Mouse (Mus musculus) stomach, embryonic 14.5 days (tissue): ENCODE results near the gene Zfp1. TPM values are rescaled to one million over a fixed set of nuclear protein-coding genes. Genes with fewer than 3 reads are reported as not detected.

Experiments
- ATAC-seq: fragments of 200-750 bp; cut with Nextera tagmentation; 2 replicates; pipeline ENCODE4 v1.8.0; 2017; ENCODE audit warnings: low read depth, moderate TSS enrichment; ENCODE audit not compliant: insufficient number of reproducible peaks, insufficient read depth, low FRiP score
- H3K27ac ChIP-seq: fragments of 300-500 bp; sonication (generic); 2 replicates; pipeline ENCODE4 v1.5.1; 2014; ENCODE audit warnings: mild to moderate bottlenecking, low read length, moderate library complexity, mixed read lengths
- H3K27me3 ChIP-seq: fragments of 300-500 bp; sonication (generic); 2 replicates; pipeline ENCODE4 v1.6.1; 2014; ENCODE audit warnings: low read length, control low read depth, mixed read lengths; ENCODE audit not compliant: control insufficient read depth, insufficient read depth
- H3K36me3 ChIP-seq: fragments of 300-500 bp; sonication (generic); 2 replicates; pipeline ENCODE4 v1.6.1; 2014; ENCODE audit warnings: mild to moderate bottlenecking, control low read depth, low read length, moderate library complexity, mixed read lengths; ENCODE audit not compliant: control insufficient read depth, insufficient read depth
- H3K4me1 ChIP-seq: fragments of 300-500 bp; sonication (generic); 2 replicates; pipeline ENCODE4 v1.6.1; 2014; ENCODE audit warnings: low read length, control low read depth, mixed read lengths; ENCODE audit not compliant: control insufficient read depth, insufficient read depth
- H3K4me2 ChIP-seq: fragments of 300-500 bp; sonication (generic); replicated peaks from 2 replicates; pipeline ENCODE4 v1.6.1; 2014; ENCODE audit warnings: low read depth, low read length, control low read depth
- H3K4me3 ChIP-seq: fragments of 300-500 bp; sonication (generic); 2 replicates; pipeline ENCODE4 v1.5.1; 2014; ENCODE audit warnings: low read depth, low read length, control low read depth
- H3K9ac ChIP-seq: fragments of 300-500 bp; sonication (generic); replicated peaks from 2 replicates; pipeline ENCODE4 v1.6.1; 2014; ENCODE audit warnings: low read depth, mild to moderate bottlenecking, control low read depth, low read length, moderate library complexity, mixed read lengths
- H3K9me3 ChIP-seq: fragments of 300-500 bp; sonication (generic); 2 replicates; pipeline ENCODE4 v1.6.1; 2016; ENCODE audit warnings: low read depth, low read length, control low read depth; ENCODE audit not compliant: control insufficient read depth
- WGBS: fragments of 180-500 bp; shearing (Covaris S2); extraction: QIAGEN DNeasy Blood & Tissue Kit; methylation state at CpG from one replicate; pipeline ENCODE4 v1.1.7; 2014; 5-methylcytosine and 5-hydroxymethylcytosine counted together
- polyA plus RNA-seq: library from polyadenylated mRNA; unstranded; fragments of >200 nt; fragmentation: Nextera tagmentation; extraction: Ambion mirVana; gene quantifications from 2 replicates; pipeline ENCODE4 v1.2.1, GENCODE M21; 2014

Gene Zfp1
- polyA plus RNA-seq, 1 experiment from 2014 or later: 26.3 TPM

DNA sequence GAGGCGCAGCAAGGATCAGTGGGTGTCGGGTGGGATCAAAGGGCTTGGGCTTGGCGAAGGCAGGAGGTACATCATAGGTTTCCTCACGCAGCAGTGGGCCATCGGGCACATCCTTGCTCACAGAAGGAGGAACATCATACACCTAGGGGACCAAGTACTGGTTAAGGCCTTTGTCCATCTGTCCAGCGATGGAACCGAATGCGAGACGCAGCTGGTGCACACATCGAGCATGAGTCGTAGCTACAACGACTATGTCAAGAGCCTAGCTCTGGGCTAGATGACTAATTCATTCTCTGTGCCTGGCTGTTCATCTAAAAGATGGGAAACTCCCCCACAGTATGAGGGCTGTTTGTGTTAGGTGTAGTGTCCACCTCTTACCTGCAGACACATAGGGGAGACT, 71.1 kb downstream of the Zfp1 start:
- H3K4me3 ChIP-seq: no peak overlapping the region
- H3K27ac ChIP-seq: no peak overlapping the region
- H3K9me3 ChIP-seq: no peaks in the 10 kb centered on the region
- H3K27me3 ChIP-seq: no peaks in the 10 kb centered on the region
- H3K9ac ChIP-seq: no peak overlapping the region
- no peak for ATAC-seq
- H3K4me2 ChIP-seq: no peak overlapping the region
- peaks cover 55% of the 10 kb centered on the region for H3K36me3 ChIP-seq
- 95% methylated on average over 12 of the region's 12 CpGs for WGBS
- peaks cover 27% of the 10 kb centered on the region for H3K4me1 ChIP-seq

DNA sequence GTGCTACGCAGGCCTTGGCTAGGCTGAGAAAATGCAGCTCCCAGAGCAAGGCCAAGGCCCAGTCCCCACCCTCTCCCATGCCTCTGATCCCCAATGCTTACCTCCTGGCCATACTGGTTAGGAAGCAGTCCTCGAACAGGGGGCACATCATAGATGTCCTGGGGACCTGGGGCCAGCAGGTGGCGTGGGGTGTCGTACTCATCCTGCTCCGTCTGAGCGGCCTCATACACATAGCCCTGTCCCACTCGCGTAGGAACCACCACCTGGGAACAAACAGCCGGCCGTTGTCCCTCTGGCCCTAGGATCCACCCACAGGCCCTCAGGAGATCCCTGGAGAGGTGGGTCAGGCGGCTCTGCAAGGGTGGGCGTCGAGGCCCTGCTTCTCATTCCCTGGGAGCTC, 72.3 kb downstream of the Zfp1 start:
- no peak overlapping the region for H3K4me2 ChIP-seq
- H3K27me3 ChIP-seq: no peaks in the 10 kb centered on the region
- no peak overlapping the region for H3K9ac ChIP-seq
- H3K36me3 ChIP-seq: peaks cover 60% of the 10 kb centered on the region
- H3K4me1 ChIP-seq: peaks cover 27% of the 10 kb centered on the region
- H3K9me3 ChIP-seq: no peaks in the 10 kb centered on the region
- no peak overlapping the region for H3K4me3 ChIP-seq
- ATAC-seq: no peak
- no peak overlapping the region; the same call in 1 of the 2 replicates for H3K27ac ChIP-seq
- WGBS: 84% methylated on average over 13 of the region's 13 CpGs

DNA sequence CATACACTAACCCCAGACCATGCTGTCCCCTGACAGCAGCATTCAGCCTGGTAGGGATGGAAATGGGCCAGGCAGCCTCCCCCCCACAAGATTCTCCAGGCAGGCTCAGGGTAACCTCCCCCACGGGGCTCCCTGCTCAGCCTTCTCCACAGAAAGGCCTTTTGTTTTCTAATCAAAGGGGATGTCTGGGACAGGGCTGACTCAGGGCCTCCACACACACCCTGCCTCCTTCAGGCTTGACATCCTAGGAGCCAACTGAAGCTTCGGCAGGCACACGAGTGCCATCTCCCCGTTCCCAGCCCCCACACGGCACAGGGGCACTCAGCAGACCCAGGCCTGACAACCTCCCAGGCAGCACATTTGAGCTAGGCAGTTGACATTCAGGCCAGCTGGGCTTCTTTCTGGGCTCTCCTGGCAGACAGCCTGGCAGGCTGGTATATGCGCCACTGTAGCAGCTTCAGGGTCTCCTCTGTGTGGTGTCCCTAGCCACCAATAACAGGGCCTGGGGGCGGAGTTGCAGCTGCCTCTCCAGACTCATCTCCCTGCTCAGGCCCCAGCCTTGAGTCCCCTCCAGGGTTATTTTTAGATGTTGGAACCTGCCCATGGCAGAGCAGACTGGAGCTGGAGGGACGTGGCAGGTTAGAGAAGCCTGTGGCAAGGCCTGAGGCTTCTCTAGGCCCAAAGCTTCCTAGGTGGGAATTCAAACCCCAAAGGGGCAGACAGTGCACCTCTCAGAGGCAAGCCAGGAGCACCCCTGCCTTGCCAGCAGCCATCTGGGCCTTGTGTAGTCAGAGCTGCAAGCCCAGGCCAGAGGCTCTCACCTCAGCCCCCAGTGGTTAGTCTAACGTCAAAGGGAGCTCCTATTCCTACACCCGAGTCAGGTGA, 73.6 kb downstream of the Zfp1 start:
- no peak overlapping the region for H3K4me3 ChIP-seq
- H3K4me2 ChIP-seq: no peak overlapping the region

DNA sequence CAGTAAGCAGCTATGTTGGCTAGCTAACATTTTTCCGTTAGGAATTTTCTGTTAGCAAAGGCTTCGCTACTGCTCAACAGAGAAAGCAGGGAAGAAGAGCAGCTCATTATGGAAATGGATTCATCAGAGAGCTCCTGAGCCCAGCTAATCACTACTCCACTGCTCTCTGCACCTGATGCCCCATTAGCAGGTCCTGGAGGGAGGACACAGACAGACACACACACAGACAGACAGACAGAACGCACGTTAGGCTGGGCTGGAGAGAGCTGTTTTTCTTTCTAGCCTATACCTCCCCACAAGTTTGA, 74.2 kb downstream of the Zfp1 start:
- Histone ChIP-seq H3K27ac (peak overlapping the region; percentile 92), H3K9me3 (no peaks in the 10 kb centered on the region), H3K36me3 (peaks cover 48% of the 10 kb centered on the region), H3K4me2 (no peak overlapping the region), H3K9ac (no peak overlapping the region), H3K4me3 (no peak overlapping the region), H3K27me3 (no peaks in the 10 kb centered on the region), H3K4me1 (peaks cover 27% of the 10 kb centered on the region)
- WGBS: 84% methylated on average over 4 of the region's 4 CpGs
- ATAC-seq: no peak

More for the DNA sequence above, 73.6 kb downstream of the Zfp1 start:
- Histone ChIP-seq H3K4me1 (peaks cover 27% of the 10 kb centered on the region), H3K27me3 (no peaks in the 10 kb centered on the region), H3K9ac (peak overlapping the region; percentile 28; the same call in 1 of the 2 replicates), H3K36me3 (peaks cover 54% of the 10 kb centered on the region), H3K9me3 (no peaks in the 10 kb centered on the region), H3K27ac (peak overlapping the region; percentile 92)
- WGBS: 63% methylated on average over 10 of the region's 10 CpGs
- peak; percentile 37; the same call in 1 of the 2 replicates for ATAC-seq

DNA sequence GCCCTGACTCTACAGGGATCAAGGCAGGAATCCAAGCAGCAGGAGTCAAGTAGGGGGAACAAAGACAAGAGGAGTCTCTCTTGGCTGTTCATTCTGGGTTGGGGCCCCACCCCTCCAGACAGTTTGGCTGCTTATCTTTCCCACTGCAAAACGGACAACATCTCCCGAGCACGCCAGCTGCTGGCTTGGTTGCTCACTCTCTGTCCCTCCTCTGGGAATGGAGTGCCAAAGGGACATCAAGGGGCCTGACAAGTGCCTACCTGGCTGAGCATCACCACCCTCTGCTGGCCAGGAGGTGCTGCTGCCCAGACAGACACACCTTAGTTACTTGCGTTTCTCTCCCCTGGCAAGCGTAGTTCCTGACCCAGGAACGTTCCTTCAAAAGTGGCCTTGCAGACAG, 74.7 kb downstream of the Zfp1 start:
- H3K4me3 ChIP-seq: no peak overlapping the region
- peak overlapping the region; percentile 92 for H3K27ac ChIP-seq
- ATAC-seq: no peak
- no peaks in the 10 kb centered on the region for H3K27me3 ChIP-seq
- H3K4me1 ChIP-seq: peaks cover 27% of the 10 kb centered on the region
- WGBS: 52% methylated on average over 6 of the region's 6 CpGs
- no peak overlapping the region for H3K9ac ChIP-seq
- H3K9me3 ChIP-seq: no peaks in the 10 kb centered on the region
- peaks cover 44% of the 10 kb centered on the region for H3K36me3 ChIP-seq
- H3K4me2 ChIP-seq: no peak overlapping the region

DNA sequence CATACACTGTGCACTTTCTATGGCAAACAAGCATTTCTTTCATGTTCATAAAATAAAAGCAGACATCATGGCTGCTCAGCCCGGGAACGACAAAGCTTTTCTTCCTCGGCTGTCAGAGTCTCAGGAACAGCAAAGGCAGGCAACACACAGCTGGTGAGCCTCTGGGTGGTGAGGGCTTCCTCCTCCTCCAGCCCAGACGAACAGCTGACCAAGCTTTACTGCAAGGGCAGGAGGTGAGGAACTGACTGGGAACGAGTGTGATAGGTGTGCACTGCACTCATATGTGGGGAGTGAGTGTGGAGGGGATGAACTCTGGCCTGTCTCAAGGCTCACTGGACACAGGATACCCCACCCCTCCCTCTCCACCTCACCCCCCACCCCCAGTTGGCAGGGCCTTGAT, 75.7 kb downstream of the Zfp1 start:
- WGBS: 53% methylated on average over 5 of the region's 5 CpGs
- Histone ChIP-seq H3K9ac (no peak overlapping the region), H3K27me3 (no peaks in the 10 kb centered on the region), H3K4me3 (no peak overlapping the region), H3K27ac (no peak overlapping the region), H3K36me3 (peaks cover 34% of the 10 kb centered on the region), H3K9me3 (no peaks in the 10 kb centered on the region), H3K4me2 (no peak overlapping the region), H3K4me1 (peaks cover 27% of the 10 kb centered on the region)
- no peak for ATAC-seq

DNA sequence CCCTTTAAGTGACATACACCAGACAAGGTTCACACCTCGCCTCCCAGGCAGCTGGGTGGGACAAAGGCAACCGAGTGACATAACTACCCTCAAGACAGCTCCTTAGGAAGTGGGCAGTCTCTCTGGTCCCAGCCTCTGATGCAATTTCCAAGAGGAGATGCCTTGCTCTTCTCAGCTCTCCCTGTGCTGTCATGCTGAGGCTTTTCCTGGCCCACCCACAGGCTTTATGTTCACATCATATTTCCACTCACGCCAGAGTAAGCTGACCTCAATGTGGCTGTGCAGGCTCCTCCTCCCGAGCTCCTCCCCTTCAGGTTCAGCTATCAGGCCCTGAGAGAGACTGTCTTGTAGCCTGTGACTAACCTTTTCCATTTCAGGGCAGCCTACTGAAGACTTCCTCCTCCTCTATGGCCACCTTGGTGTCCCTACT, 76.9 kb downstream of the Zfp1 start:
- no peak for ATAC-seq
- H3K9me3 ChIP-seq: no peaks in the 10 kb centered on the region
- H3K27me3 ChIP-seq: no peaks in the 10 kb centered on the region
- H3K9ac ChIP-seq: no peak overlapping the region
- peaks cover 30% of the 10 kb centered on the region for H3K4me1 ChIP-seq
- H3K27ac ChIP-seq: no peak overlapping the region
- H3K4me2 ChIP-seq: no peak overlapping the region
- peaks cover 22% of the 10 kb centered on the region for H3K36me3 ChIP-seq
- H3K4me3 ChIP-seq: no peak overlapping the region
- 60% methylated on average over 4 of the region's 4 CpGs for WGBS
